Mouse (Mus musculus): ENCODE measurements around the gene Phlda1.

DNA sequence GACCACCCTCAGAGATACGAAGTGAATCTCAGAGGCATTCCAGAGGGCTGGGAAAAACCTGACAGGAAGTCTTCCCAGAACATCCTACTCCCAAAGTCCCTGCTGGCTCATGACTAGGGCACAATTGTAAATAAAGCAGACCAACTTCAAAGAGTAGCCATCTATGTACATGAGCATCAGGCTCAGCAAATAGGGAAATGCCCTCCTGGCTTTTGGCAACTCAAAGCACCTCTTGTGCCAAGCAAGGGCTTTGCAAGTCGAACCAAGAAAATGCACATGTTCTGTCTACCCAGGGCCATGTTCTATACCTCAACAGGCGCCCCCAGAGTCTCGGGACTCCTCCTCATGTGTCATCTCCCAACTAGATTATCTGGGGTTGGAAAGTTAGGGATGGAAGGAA, 15.6 kb downstream of the Phlda1 start:
- TF ChIP-seq POLR2A (IDR thresholded peaks at IDR 0.05; ENCODE audit: insufficient read depth, low read depth, low read length), result no peak
- no peak for TF ChIP-seq EP300 (IDR thresholded peaks at IDR 0.05; ENCODE audit: insufficient read depth, low read depth, low read length)
- TF ChIP-seq CTCF (IDR thresholded peaks at IDR 0.05), result no peak

Data from heart, adult 2 months (tissue).